Mouse (Mus musculus) liver, adult 2 months (tissue): ENCODE results near the gene Ppcdc.

Source experiments
- CTCF ChIP-seq: fragments of 200-500 bp; IDR thresholded peaks from 2 replicates; pipeline ENCODE4 v1.5.1; 2011; ENCODE audit warnings: low read depth, low read length, control low read depth
- POLR2A ChIP-seq: fragments of 200-500 bp; IDR thresholded peaks from 2 replicates; pipeline ENCODE4 v1.6.1; 2011; ENCODE audit warnings: low read length, control low read depth; ENCODE audit not compliant: insufficient read depth; ENCODE audit errors: extremely low read depth

- no peak for TF ChIP-seq CTCF
- TF ChIP-seq POLR2A, result no peak
Measured at GRCm38 (mm10) chr9:57343752-57344151, 96.2 kb downstream of the Ppcdc start.
